Mouse (Mus musculus): ENCODE data around the gene Slco2b1. TPM values are rescaled to one million over a fixed set of nuclear protein-coding genes. Genes with fewer than 3 reads are reported as not detected.
A peak's percentile ranks its signal among the peaks of the same experiment; 100 is the strongest.

The Slco2b1 gene
- polyA plus RNA-seq, 1 experiment from 2014 or later, result 3.2 TPM

- Histone ChIP-seq H3K4me3 (no peak overlapping the region), H3K9me3 (replicated peaks) (no peaks in the 10 kb centered on the region), H3K4me2 (no peak overlapping the region), H3K9ac (no peak overlapping the region), H3K36me3 (ENCODE audit: poor library complexity, severe bottlenecking) (no peaks in the 10 kb centered on the region), H3K27me3 (peaks cover 27% of the 10 kb centered on the region), H3K4me1 (peaks cover 6% of the 10 kb centered on the region), H3K27ac (no peak overlapping the region)
- 81% methylated on average over 8 of the region's 8 CpGs for WGBS
- no peak for ATAC-seq
These were observed 77.0 kb downstream of the Slco2b1 start for GRCm38 (mm10) chr7:99633966-99634665.

GRCm38 (mm10) chr7:99632286-99632685 is 78.9 kb downstream of the Slco2b1 start:
- Histone ChIP-seq H3K4me2 (no peak overlapping the region), H3K9me3 (replicated peaks) (no peaks in the 10 kb centered on the region), H3K9ac (no peak overlapping the region), H3K27me3 (peaks cover 45% of the 10 kb centered on the region), H3K4me1 (peaks cover 8% of the 10 kb centered on the region), H3K27ac (no peak overlapping the region), H3K36me3 (ENCODE audit: poor library complexity, severe bottlenecking) (no peaks in the 10 kb centered on the region), H3K4me3 (no peak overlapping the region)
- no peak for ATAC-seq
- WGBS, result 9% methylated on average over 6 of the region's 6 CpGs

GRCm38 (mm10) chr7:99627366-99627765 is 83.8 kb downstream of the Slco2b1 start:
- H3K36me3 ChIP-seq (ENCODE audit: poor library complexity, severe bottlenecking), result no peaks in the 10 kb centered on the region
- H3K9ac ChIP-seq, result no peak overlapping the region
- no peak overlapping the region for H3K27ac ChIP-seq
- peaks cover 81% of the 10 kb centered on the region for H3K27me3 ChIP-seq
- WGBS, result 3% methylated on average over 7 of the region's 7 CpGs
- H3K4me2 ChIP-seq, result peak overlapping the region; percentile 89
- peaks cover 22% of the 10 kb centered on the region for H3K4me1 ChIP-seq
- no peak for ATAC-seq
- H3K4me3 ChIP-seq, result peak overlapping the region; percentile 50; the same call in 1 of the 2 replicates
- no peaks in the 10 kb centered on the region for H3K9me3 ChIP-seq (replicated peaks)

GRCm38 (mm10) chr7:99626376-99627270 is 84.5 kb downstream of the Slco2b1 start, which contains the start of gene Tpbgl:
Tpbgl (minus strand) TSS chr7:99627103.
- under 1% methylated on average over 73 of the region's 83 CpGs for WGBS
- peaks cover 78% of the 10 kb centered on the region for H3K27me3 ChIP-seq
- no peak within 1 kb of the TSS for H3K27ac ChIP-seq

GRCm38 (mm10) chr7:99625722-99626375 is 85.3 kb downstream of the Slco2b1 start:
- Histone ChIP-seq H3K9ac (peak overlapping the region; percentile 60), H3K27ac (no peak overlapping the region), H3K9me3 (replicated peaks) (no peaks in the 10 kb centered on the region), H3K4me2 (peak overlapping the region; percentile 89), H3K4me3 (peak overlapping the region; percentile 50), H3K36me3 (ENCODE audit: poor library complexity, severe bottlenecking) (no peaks in the 10 kb centered on the region), H3K27me3 (peaks cover 73% of the 10 kb centered on the region), H3K4me1 (peaks cover 22% of the 10 kb centered on the region)
- under 1% methylated on average over 77 of the region's 81 CpGs for WGBS
- peak; percentile 90 for ATAC-seq

More at GRCm38 (mm10) chr7:99626376-99627270, 84.5 kb downstream of the Slco2b1 start, which contains the start of gene Tpbgl:
- peak; percentile 34 for ATAC-seq
- peak within 1 kb of the TSS; percentile 60 for H3K9ac ChIP-seq
- H3K4me1 ChIP-seq, result peaks cover 22% of the 10 kb centered on the region
- H3K9me3 ChIP-seq (replicated peaks), result no peaks in the 10 kb centered on the region
- peak within 1 kb of the TSS; percentile 50 for H3K4me3 ChIP-seq
- H3K36me3 ChIP-seq (ENCODE audit: poor library complexity, severe bottlenecking), result no peaks in the 10 kb centered on the region
- H3K4me2 ChIP-seq, result peak within 1 kb of the TSS; percentile 89

GRCm38 (mm10) chr7:99618860-99619259 is 92.3 kb downstream of the Slco2b1 start:
- Histone ChIP-seq H3K36me3 (ENCODE audit: poor library complexity, severe bottlenecking) (no peaks in the 10 kb centered on the region), H3K9me3 (replicated peaks) (no peaks in the 10 kb centered on the region), H3K4me2 (no peak overlapping the region), H3K27me3 (peaks cover 11% of the 10 kb centered on the region), H3K9ac (no peak overlapping the region), H3K27ac (no peak overlapping the region), H3K4me3 (no peak overlapping the region), H3K4me1 (no peaks in the 10 kb centered on the region)
- no peak for ATAC-seq
- 9% methylated on average over 3 of the region's 3 CpGs for WGBS

GRCm38 (mm10) chr7:99618264-99618663 is 92.9 kb downstream of the Slco2b1 start:
- H3K27me3 ChIP-seq, result peaks cover 5% of the 10 kb centered on the region
- H3K4me2 ChIP-seq, result no peak overlapping the region
- 73% methylated on average over 2 of the region's 2 CpGs for WGBS
- no peak for ATAC-seq
- H3K27ac ChIP-seq, result no peak overlapping the region
- no peaks in the 10 kb centered on the region for H3K4me1 ChIP-seq
- no peak overlapping the region for H3K9ac ChIP-seq
- no peaks in the 10 kb centered on the region for H3K36me3 ChIP-seq (ENCODE audit: poor library complexity, severe bottlenecking)
- no peaks in the 10 kb centered on the region for H3K9me3 ChIP-seq (replicated peaks)
- no peak overlapping the region for H3K4me3 ChIP-seq

Other genes with a start within 250 kb of the Slco2b1 start
- 2.3 and 2.5 TPM in 2 replicates for gene Klhl35, start 245.3 kb downstream of the Slco2b1 start, polyA plus RNA-seq (2015; fragmentation: Nextera tagmentation; extraction: Ambion mirVana)
- gene Rps3, start 227.6 kb downstream of the Slco2b1 start, polyA plus RNA-seq (2015; fragmentation: Nextera tagmentation; extraction: Ambion mirVana), result 638 and 696 TPM in 2 replicates
- gene Arrb1, start 175.9 kb downstream of the Slco2b1 start, polyA plus RNA-seq (2015; fragmentation: Nextera tagmentation; extraction: Ambion mirVana), result 7.4 and 10.6 TPM in 2 replicates
- 0.22 and 0.29 TPM in 2 replicates for gene Tpbgl, start 84.2 kb downstream of the Slco2b1 start, polyA plus RNA-seq (2015; fragmentation: Nextera tagmentation; extraction: Ambion mirVana)
- gene Olfr520, start 18.9 kb upstream of the Slco2b1 start, polyA plus RNA-seq (2015; fragmentation: Nextera tagmentation; extraction: Ambion mirVana), result not detected in 2 replicates
- gene Olfr521, start 52.2 kb upstream of the Slco2b1 start, polyA plus RNA-seq (2015; fragmentation: Nextera tagmentation; extraction: Ambion mirVana), result not detected in 2 replicates
- 1.1 and 1.2 TPM in 2 replicates for gene Neu3, start 117.1 kb upstream of the Slco2b1 start, polyA plus RNA-seq (2015; fragmentation: Nextera tagmentation; extraction: Ambion mirVana)
- 0.46 and 0.53 TPM in 2 replicates for gene Xrra1, start 147.8 kb upstream of the Slco2b1 start, polyA plus RNA-seq (2015; fragmentation: Nextera tagmentation; extraction: Ambion mirVana)
- 334 and 336 TPM in 2 replicates for gene Spcs2, start 152.1 kb upstream of the Slco2b1 start, polyA plus RNA-seq (2015; fragmentation: Nextera tagmentation; extraction: Ambion mirVana)

Measured in forebrain, embryonic 13.5 days (tissue).